Mouse (Mus musculus) heart, postnatal 0 days (tissue): ENCODE data around the gene Dcaf11. TPM values are rescaled to one million over a fixed set of nuclear protein-coding genes. Genes with fewer than 3 reads are reported as not detected.

Experiments
- ATAC-seq: fragments of 200-750 bp; cut with Nextera tagmentation; 2 replicates; pipeline ENCODE4 v1.8.0; 2017; ENCODE audit warnings: low read depth, moderate number of reproducible peaks, moderate library complexity; ENCODE audit not compliant: insufficient read depth
- DNase-seq: peaks from one replicate; pipeline ENCODE4 v3.0.0-alpha.2; 2016; ENCODE audit warnings: low spot score
- H3K27ac ChIP-seq: fragments of 300-500 bp; sonication (generic); 2 replicates; pipeline ENCODE4 v1.5.1; 2014; ENCODE audit warnings: low read depth, mild to moderate bottlenecking
- H3K27me3 ChIP-seq: fragments of 300-500 bp; sonication (generic); 2 replicates; pipeline ENCODE4 v1.6.1; 2014; ENCODE audit warnings: low read length, mixed read lengths; ENCODE audit not compliant: control insufficient read depth, insufficient read depth
- H3K36me3 ChIP-seq: fragments of 300-500 bp; sonication (generic); replicated peaks from 2 replicates; pipeline ENCODE4 v1.6.1; 2014; ENCODE audit warnings: low read length, mixed read lengths; ENCODE audit not compliant: control insufficient read depth, insufficient read depth
- H3K4me1 ChIP-seq: fragments of 300-500 bp; sonication (generic); 2 replicates; pipeline ENCODE4 v1.6.1; 2014; ENCODE audit warnings: antibody characterized with exemption; ENCODE audit not compliant: control insufficient read depth, insufficient read depth
- H3K4me2 ChIP-seq: fragments of 300-500 bp; sonication (generic); 2 replicates; pipeline ENCODE4 v1.6.1; 2014; ENCODE audit warnings: low read depth, mild to moderate bottlenecking, low read length, moderate library complexity
- H3K4me3 ChIP-seq: fragments of 300-500 bp; sonication (generic); 2 replicates; pipeline ENCODE4 v1.5.1; 2014; ENCODE audit warnings: low read depth, low read length
- H3K9ac ChIP-seq: fragments of 300-500 bp; sonication (generic); replicated peaks from 2 replicates; pipeline ENCODE4 v1.6.1; 2014; ENCODE audit warnings: low read depth, low read length, mixed read lengths
- H3K9me3 ChIP-seq: fragments of 300-500 bp; sonication (generic); replicated peaks from 2 replicates; pipeline ENCODE4 v1.6.1; 2016; ENCODE audit warnings: low read length; ENCODE audit not compliant: control insufficient read depth
- CTCF ChIP-seq: IDR thresholded peaks from 2 replicates; pipeline ENCODE4 v1.5.1; 2016; ENCODE audit warnings: antibody characterized with exemption, control low read depth, low read depth
- EP300 ChIP-seq: IDR thresholded peaks from 2 replicates; pipeline ENCODE4 v1.6.1; 2016; ENCODE audit warnings: antibody characterized with exemption, low read depth
- WGBS: fragments of 180-500 bp; shearing (Covaris S2); extraction: QIAGEN DNeasy Blood & Tissue Kit; methylation state at CpG from one replicate; pipeline ENCODE4 v1.1.7; 2014; 5-methylcytosine and 5-hydroxymethylcytosine counted together
- polyA plus RNA-seq: library from polyadenylated mRNA; unstranded; fragments of >200 nt; fragmentation: Nextera tagmentation; extraction: Ambion mirVana; gene quantifications from 2 replicates; pipeline ENCODE4 v1.2.1, GENCODE M21; 2015
- total RNA-seq: library from RNA; depleted of rRNA; stranded (reverse); fragments of >200 nt; gene quantifications from 2 replicates; pipeline ENCODE4 v1.2.3, GENCODE M21; 2014; ENCODE audit warnings: low replicate concordance

Dcaf11 gene
- total and polyA plus RNA-seq, 2 experiments from 2014 or later, result 74.4 to 81.6 TPM

DNA sequence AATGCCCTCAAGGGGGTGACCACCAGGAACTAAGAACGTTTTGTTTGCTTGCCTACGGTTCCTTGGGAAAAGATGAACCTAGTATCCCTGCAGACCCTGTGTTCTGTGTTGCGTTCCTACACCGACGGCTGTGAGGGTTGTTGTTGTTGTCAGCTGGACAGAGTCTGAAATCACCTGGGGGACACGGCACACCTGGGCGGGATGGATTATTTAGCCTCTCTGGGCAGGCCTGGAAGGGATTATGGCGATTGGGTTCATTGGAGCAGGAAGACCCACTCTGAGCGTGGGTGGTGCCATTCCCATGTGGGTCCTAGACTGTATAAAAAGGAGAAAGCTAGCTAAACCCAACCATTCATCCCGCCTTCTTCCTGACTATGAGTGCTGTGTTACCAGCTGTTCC is 2.1 kb downstream of the Dcaf11 start:
- no peaks in the 10 kb centered on the region for H3K9me3 ChIP-seq
- no peak overlapping the region for H3K27ac ChIP-seq
- ATAC-seq (no peak), DNase-seq (no peak)
- no peaks in the 10 kb centered on the region for H3K27me3 ChIP-seq
- H3K9ac ChIP-seq, result no peak overlapping the region
- TF ChIP-seq CTCF (no peak), EP300 (no peak)
- 0 out of 2 replicates have a peak overlapping the region, but pooled peaks have one; percentile 77 for H3K4me2 ChIP-seq
- WGBS, result 86% methylated on average over 10 of the region's 10 CpGs
- peaks cover 6% of the 10 kb centered on the region for H3K4me1 ChIP-seq
- peaks cover 45% of the 10 kb centered on the region for H3K36me3 ChIP-seq
- no peak overlapping the region for H3K4me3 ChIP-seq

DNA sequence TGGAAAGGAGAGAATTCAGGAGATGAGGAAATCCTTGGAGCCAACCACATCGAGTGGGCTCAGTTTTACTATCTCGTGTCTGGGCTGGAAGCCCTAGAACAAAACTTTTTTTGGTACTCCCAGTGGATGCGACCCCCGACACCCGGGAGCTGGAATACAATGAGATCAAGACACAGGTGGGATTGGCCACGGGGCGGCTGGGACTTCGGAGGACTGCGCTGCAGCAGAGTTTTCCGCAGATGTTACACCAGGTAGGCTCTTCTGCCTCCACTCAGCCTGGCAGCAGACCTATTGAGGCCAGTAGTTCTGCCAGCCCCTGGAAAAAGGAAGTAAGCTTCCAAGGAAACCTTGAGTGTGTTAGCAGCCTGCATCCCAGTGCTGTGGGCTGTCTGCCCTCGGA is 3.4 kb downstream of the Dcaf11 start:
- DNase-seq, result no peak
- peaks cover 59% of the 10 kb centered on the region for H3K36me3 ChIP-seq
- H3K9ac ChIP-seq, result no peak overlapping the region

DNA sequence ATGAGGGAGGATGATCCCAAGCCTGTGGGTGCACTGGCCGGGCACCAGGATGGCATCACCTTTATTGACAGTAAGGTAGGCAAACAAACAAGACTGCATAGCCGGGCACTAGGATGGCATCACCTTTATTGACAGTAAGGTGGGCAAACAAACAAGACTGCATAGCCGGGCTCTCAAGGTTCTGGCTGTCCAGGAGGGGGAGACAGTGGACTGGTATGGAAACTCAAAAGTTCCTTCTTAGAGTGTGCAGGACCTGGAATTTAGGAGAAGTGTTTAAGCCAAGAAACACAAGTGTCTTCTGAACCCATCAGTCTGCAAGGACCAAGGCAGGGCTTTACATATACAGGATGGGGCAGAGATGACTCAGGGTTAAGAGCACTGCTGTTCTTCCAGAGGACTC is 5.9 kb downstream of the Dcaf11 start:
- Histone ChIP-seq H3K9me3 (no peaks in the 10 kb centered on the region), H3K9ac (no peak overlapping the region), H3K4me2 (no peak overlapping the region), H3K4me1 (peaks cover 6% of the 10 kb centered on the region), H3K4me3 (no peak overlapping the region), H3K27me3 (no peaks in the 10 kb centered on the region), H3K27ac (no peak overlapping the region), H3K36me3 (peaks cover 74% of the 10 kb centered on the region)
- 88% methylated on average over 3 of the region's 3 CpGs for WGBS
- no peak for DNase-seq
- TF ChIP-seq CTCF, result no peak
- TF ChIP-seq EP300, result no peak
- no peak for ATAC-seq

More for the DNA sequence above, 3.4 kb downstream of the Dcaf11 start:
- H3K4me2 ChIP-seq, result no peak overlapping the region
- ATAC-seq, result no peak
- no peak overlapping the region for H3K27ac ChIP-seq
- no peaks in the 10 kb centered on the region for H3K27me3 ChIP-seq
- no peak overlapping the region for H3K4me3 ChIP-seq
- H3K9me3 ChIP-seq, result no peaks in the 10 kb centered on the region
- 86% methylated on average over 11 of the region's 11 CpGs for WGBS
- no peak for TF ChIP-seq CTCF
- no peak for TF ChIP-seq EP300
- H3K4me1 ChIP-seq, result peaks cover 6% of the 10 kb centered on the region

DNA sequence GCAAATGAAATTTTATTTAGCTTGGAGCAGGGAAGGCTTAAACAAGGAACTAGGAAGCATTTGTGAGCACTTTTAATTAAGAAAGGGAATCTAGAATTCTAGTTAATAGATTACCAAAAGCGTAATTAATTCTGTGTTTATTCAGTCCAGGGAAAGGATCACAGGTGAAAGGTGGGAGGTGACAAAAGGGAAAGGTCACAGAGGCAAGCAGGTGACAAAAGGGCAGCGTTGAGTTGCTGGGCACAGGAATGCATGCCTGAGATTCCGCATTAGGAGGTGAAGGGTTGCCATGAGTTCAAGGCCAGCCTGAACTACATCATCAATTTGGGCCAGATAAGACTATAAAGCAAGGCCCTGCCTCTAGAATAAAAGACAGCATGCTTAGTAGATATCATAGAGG is 7.7 kb downstream of the Dcaf11 start:
- TF ChIP-seq CTCF (no peak), EP300 (no peak)

DNA sequence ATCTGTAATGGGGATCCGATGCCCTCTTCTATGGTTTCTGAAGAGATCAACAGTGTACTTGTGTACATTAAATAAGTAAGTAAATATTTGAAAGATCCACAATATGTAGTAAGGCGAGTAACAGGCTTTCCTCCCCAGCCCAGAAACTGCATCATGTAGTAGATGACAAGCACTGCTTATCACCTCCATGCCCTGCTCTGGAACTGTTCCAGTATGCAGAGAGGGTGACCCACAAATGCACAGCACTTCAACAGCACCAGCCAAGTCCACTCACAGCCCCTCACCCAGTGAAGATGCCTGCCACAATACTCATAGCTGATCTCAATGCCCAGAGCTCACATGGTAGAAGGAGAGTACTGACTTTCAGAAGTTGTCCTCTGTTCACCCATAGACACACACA is 10.8 kb downstream of the Dcaf11 start:
- H3K4me3 ChIP-seq, result no peak overlapping the region
- peaks cover 12% of the 10 kb centered on the region; the same call in 1 of the 2 replicates for H3K4me1 ChIP-seq
- no peak overlapping the region for H3K9ac ChIP-seq
- ATAC-seq (no peak), DNase-seq (peak; percentile 13)
- peak overlapping the region; percentile 54 for H3K27ac ChIP-seq
- H3K4me2 ChIP-seq, result no peak overlapping the region
- peaks cover 41% of the 10 kb centered on the region for H3K36me3 ChIP-seq
- 66% methylated on average over 2 of the region's 2 CpGs for WGBS
- TF ChIP-seq CTCF (no peak), EP300 (no peak)
- no peaks in the 10 kb centered on the region for H3K27me3 ChIP-seq
- no peaks in the 10 kb centered on the region for H3K9me3 ChIP-seq

More for the DNA sequence above, 7.7 kb downstream of the Dcaf11 start:
- H3K36me3 ChIP-seq, result peaks cover 71% of the 10 kb centered on the region
- H3K9ac ChIP-seq, result no peak overlapping the region
- no peak for DNase-seq
- 85% methylated on average over 3 of the region's 3 CpGs for WGBS
- H3K4me1 ChIP-seq, result no peaks in the 10 kb centered on the region
- no peaks in the 10 kb centered on the region for H3K27me3 ChIP-seq
- no peak overlapping the region for H3K4me2 ChIP-seq
- H3K9me3 ChIP-seq, result no peaks in the 10 kb centered on the region
- no peak overlapping the region for H3K27ac ChIP-seq
- no peak for ATAC-seq
- no peak overlapping the region for H3K4me3 ChIP-seq

DNA sequence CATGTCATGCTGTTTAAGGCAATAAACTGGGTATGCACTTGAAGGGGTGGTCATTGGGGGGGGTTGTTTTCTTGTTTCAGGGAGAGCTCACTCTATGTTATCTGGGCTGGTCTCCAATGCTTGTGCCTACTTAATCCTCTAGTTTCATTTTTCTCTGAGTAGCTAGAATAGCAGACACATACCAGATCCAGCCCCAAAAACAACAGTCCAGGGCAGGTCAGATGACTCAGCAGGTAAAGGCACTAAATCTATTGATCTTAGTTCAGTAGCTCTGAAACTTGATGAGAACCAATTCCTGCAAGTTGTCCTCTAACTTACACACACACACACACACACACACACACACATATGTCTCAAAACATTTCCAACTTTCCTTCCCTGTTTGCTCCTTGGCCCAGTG is 12.0 kb downstream of the Dcaf11 start:
- no peak overlapping the region for H3K27ac ChIP-seq
- no peak overlapping the region for H3K9ac ChIP-seq
- DNase-seq (no peak), ATAC-seq (no peak)
- peaks cover 12% of the 10 kb centered on the region; the same call in 1 of the 2 replicates for H3K4me1 ChIP-seq
- H3K9me3 ChIP-seq, result no peaks in the 10 kb centered on the region
- TF ChIP-seq EP300, result no peak
- no peak for TF ChIP-seq CTCF
- H3K4me3 ChIP-seq, result no peak overlapping the region
- H3K36me3 ChIP-seq, result peaks cover 30% of the 10 kb centered on the region
- no peaks in the 10 kb centered on the region for H3K27me3 ChIP-seq
- no peak overlapping the region for H3K4me2 ChIP-seq
